Mouse (Mus musculus): Measurements from ENCODE around the gene Gm5726.
"Not testable (repeated sequence)": the region's sequence is repeated elsewhere in the genome, so short reads cannot be mapped to it uniquely, and the experiment has no call there.

Gene Gm5726

GRCm38 (mm10) chr7:20545657-20546056 lies at the start of gene Gm5726:
Gm5726 (minus strand) TSS chr7:20545757.
- not testable (repeated sequence) for DNase-seq (ENCODE audit: low read depth, low spot score)

- DNase-seq (ENCODE audit: low read depth, low spot score): not testable (repeated sequence)
Observed at GRCm38 (mm10) chr7:20576141-20576540, 30.6 kb upstream of the Gm5726 start, which contains the start of gene Gm4141. Gm4141 (minus strand) TSS chr7:20576241.

GRCm38 (mm10) chr7:20533537-20533936 lies 12.0 kb downstream of the Gm5726 start, which contains the start of gene Vmn1r104:
Vmn1r104 (plus strand) TSS chr7:20533837.
- DNase-seq (ENCODE audit: low read depth, low spot score): not testable (repeated sequence)

- not testable (repeated sequence) for DNase-seq (ENCODE audit: low read depth, low spot score)
Observed at GRCm38 (mm10) chr7:20510434-20510833, 35.1 kb downstream of the Gm5726 start, which contains the start of gene Vmn1r103. Vmn1r103 (minus strand) TSS chr7:20510534.
